Mouse (Mus musculus): ENCODE measurements around the gene Banp. TPM values are rescaled to one million over a fixed set of nuclear protein-coding genes. Genes with fewer than 3 reads are reported as not detected.

The Banp gene
- polyA plus RNA-seq, 1 experiment from 2014 or later = 15.2 TPM

- Histone ChIP-seq H3K4me1 (replicated peaks) (no peaks in the 10 kb centered on the region), H3K4me2 (no peak overlapping the region), H3K27me3 (no peaks in the 10 kb centered on the region), H3K9ac (no peak overlapping the region), H3K36me3 (replicated peaks) (peaks cover 71% of the 10 kb centered on the region), H3K9me3 (replicated peaks) (no peaks in the 10 kb centered on the region), H3K27ac (replicated peaks) (no peak overlapping the region), H3K4me3 (replicated peaks) (no peak overlapping the region)
- ATAC-seq (ENCODE audit: insufficient read depth) = no peak
- 80% methylated on average over 5 of the region's 5 CpGs for WGBS (ENCODE audit: insufficient replicate concordance)
Measured at GRCm38 (mm10) chr8:121987892-121988291, 38.3 kb downstream of the Banp start.

DNA sequence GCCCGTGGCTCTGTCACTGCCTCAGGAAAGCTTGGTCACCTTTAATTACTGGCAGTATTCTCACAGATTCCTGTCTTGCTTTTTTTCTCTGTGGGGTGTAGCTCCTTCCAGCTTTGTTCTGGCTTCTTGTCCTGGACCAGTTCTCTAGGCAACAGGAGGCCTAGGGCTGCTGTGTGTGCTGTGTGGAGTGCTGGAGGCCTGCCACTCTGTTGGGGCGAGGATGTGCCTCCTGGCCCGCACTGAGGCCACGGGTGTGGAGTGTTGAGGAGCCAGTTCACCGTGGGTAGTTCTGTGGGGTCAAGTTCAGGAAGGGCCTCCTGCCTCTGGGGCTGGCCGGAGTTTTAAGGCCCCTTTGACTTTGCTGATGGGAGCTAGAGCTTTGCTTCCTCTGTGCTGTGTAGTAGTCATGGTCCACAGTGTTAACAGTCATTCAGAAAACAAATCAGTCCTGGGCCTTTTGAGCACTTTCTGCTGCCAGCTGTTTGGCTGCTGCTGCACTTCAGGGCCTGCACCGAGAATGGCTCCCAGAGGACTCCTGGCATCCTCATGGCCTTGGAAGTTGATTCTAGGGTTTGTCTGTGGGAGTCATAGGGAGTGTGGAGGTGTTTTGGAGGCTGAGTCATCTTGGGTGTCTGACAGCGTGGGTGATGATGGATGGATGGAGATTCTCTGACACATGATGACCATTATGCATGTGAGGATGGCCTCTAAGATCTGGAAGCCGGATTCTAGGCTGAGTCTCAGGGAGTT, 41.1 kb downstream of the Banp start:
- Histone ChIP-seq H3K4me3 (replicated peaks) (no peak overlapping the region), H3K27ac (replicated peaks) (no peak overlapping the region), H3K9ac (no peak overlapping the region), H3K9me3 (replicated peaks) (no peaks in the 10 kb centered on the region), H3K27me3 (no peaks in the 10 kb centered on the region), H3K36me3 (replicated peaks) (peaks cover 73% of the 10 kb centered on the region), H3K4me1 (replicated peaks) (no peaks in the 10 kb centered on the region), H3K4me2 (no peak overlapping the region)
- 80% methylated on average over 9 of the region's 9 CpGs for WGBS (ENCODE audit: insufficient replicate concordance)
- no peak for ATAC-seq (ENCODE audit: insufficient read depth)

GRCm38 (mm10) chr8:121991611-121992010, 42.1 kb downstream of the Banp start:
- 76% methylated on average over 7 of the region's 7 CpGs for WGBS (ENCODE audit: insufficient replicate concordance)
- no peak overlapping the region for H3K4me2 ChIP-seq
- no peak overlapping the region for H3K27ac ChIP-seq (replicated peaks)
- H3K9me3 ChIP-seq (replicated peaks) = no peaks in the 10 kb centered on the region
- no peak overlapping the region for H3K9ac ChIP-seq
- H3K4me1 ChIP-seq (replicated peaks) = no peaks in the 10 kb centered on the region
- H3K36me3 ChIP-seq (replicated peaks) = peaks cover 74% of the 10 kb centered on the region
- H3K27me3 ChIP-seq = no peaks in the 10 kb centered on the region
- H3K4me3 ChIP-seq (replicated peaks) = no peak overlapping the region
- ATAC-seq (ENCODE audit: insufficient read depth) = no peak

DNA sequence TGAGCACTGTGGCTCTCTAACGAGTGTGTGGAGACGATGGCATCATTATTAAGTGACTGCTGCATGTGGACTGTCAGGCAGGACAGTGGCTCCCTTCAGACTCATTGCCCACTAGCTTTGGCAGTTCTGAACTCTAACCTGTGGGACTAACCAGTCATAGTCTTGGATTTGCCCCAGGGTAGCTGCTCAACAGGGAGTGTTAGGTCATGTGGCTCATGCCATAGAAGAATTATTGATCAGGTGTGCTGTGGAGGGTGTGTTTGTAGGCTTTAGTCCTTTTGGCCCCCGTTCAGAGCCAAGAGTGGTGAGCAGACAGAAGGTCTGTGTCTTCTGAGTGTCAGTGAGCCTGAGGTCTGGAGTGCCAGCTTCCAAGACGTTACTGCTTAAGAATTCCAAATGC, 43.4 kb downstream of the Banp start:
- no peak for ATAC-seq (ENCODE audit: insufficient read depth)
- H3K36me3 ChIP-seq (replicated peaks) = peaks cover 81% of the 10 kb centered on the region
- no peaks in the 10 kb centered on the region for H3K9me3 ChIP-seq (replicated peaks)
- no peak overlapping the region for H3K4me2 ChIP-seq
- H3K4me1 ChIP-seq (replicated peaks) = no peaks in the 10 kb centered on the region
- no peak overlapping the region for H3K4me3 ChIP-seq (replicated peaks)
- no peaks in the 10 kb centered on the region for H3K27me3 ChIP-seq
- H3K27ac ChIP-seq (replicated peaks) = no peak overlapping the region
- no peak overlapping the region for H3K9ac ChIP-seq
- 78% methylated on average over 4 of the region's 4 CpGs for WGBS (ENCODE audit: insufficient replicate concordance)

GRCm38 (mm10) chr8:121995112-121995511, 45.6 kb downstream of the Banp start:
- no peak overlapping the region for H3K9ac ChIP-seq
- WGBS (ENCODE audit: insufficient replicate concordance) = 84% methylated on average over 4 of the region's 4 CpGs
- no peak overlapping the region for H3K4me2 ChIP-seq
- H3K4me3 ChIP-seq (replicated peaks) = no peak overlapping the region
- no peaks in the 10 kb centered on the region for H3K9me3 ChIP-seq (replicated peaks)
- no peaks in the 10 kb centered on the region for H3K4me1 ChIP-seq (replicated peaks)
- ATAC-seq (ENCODE audit: insufficient read depth) = no peak
- peaks cover 85% of the 10 kb centered on the region for H3K36me3 ChIP-seq (replicated peaks)
- H3K27ac ChIP-seq (replicated peaks) = no peak overlapping the region
- H3K27me3 ChIP-seq = no peaks in the 10 kb centered on the region

- Histone ChIP-seq H3K36me3 (replicated peaks) (peaks cover 84% of the 10 kb centered on the region), H3K4me3 (replicated peaks) (no peak overlapping the region), H3K4me1 (replicated peaks) (no peaks in the 10 kb centered on the region), H3K9me3 (replicated peaks) (no peaks in the 10 kb centered on the region), H3K9ac (no peak overlapping the region), H3K4me2 (no peak overlapping the region), H3K27ac (replicated peaks) (no peak overlapping the region), H3K27me3 (no peaks in the 10 kb centered on the region)
- no peak; the same call in 1 of the 2 replicates for ATAC-seq (ENCODE audit: insufficient read depth)
- WGBS (ENCODE audit: insufficient replicate concordance) = 69% methylated on average over 3 of the region's 3 CpGs
Measured at GRCm38 (mm10) chr8:121995895-121996294, 46.3 kb downstream of the Banp start.

GRCm38 (mm10) chr8:121998631-121999030, 49.1 kb downstream of the Banp start:
- whole genome bisulfite sequencing (ENCODE audit: insufficient replicate concordance) = 76% methylated on average over 4 of the region's 4 CpGs
- Histone ChIP-seq H3K9me3 (replicated peaks) (no peaks in the 10 kb centered on the region), H3K4me2 (no peak overlapping the region), H3K4me3 (replicated peaks) (no peak overlapping the region), H3K4me1 (replicated peaks) (no peaks in the 10 kb centered on the region), H3K27me3 (no peaks in the 10 kb centered on the region), H3K9ac (no peak overlapping the region), H3K27ac (replicated peaks) (no peak overlapping the region), H3K36me3 (replicated peaks) (peaks cover 84% of the 10 kb centered on the region)
- ATAC-seq (ENCODE audit: insufficient read depth) = no peak

- H3K4me1 ChIP-seq (replicated peaks) = no peaks in the 10 kb centered on the region
- no peaks in the 10 kb centered on the region for H3K27me3 ChIP-seq
- no peak for ATAC-seq (ENCODE audit: insufficient read depth)
- peaks cover 86% of the 10 kb centered on the region for H3K36me3 ChIP-seq (replicated peaks)
- no peak overlapping the region for H3K4me2 ChIP-seq
- no peak overlapping the region for H3K27ac ChIP-seq (replicated peaks)
- WGBS (ENCODE audit: insufficient replicate concordance) = 73% methylated on average over 5 of the region's 5 CpGs
- no peak overlapping the region for H3K4me3 ChIP-seq (replicated peaks)
- H3K9me3 ChIP-seq (replicated peaks) = no peaks in the 10 kb centered on the region
- no peak overlapping the region for H3K9ac ChIP-seq
Measured at GRCm38 (mm10) chr8:121999211-121999610, 49.7 kb downstream of the Banp start.

GRCm38 (mm10) chr8:122001339-122002115, 52.0 kb downstream of the Banp start:
- H3K9ac ChIP-seq = no peak overlapping the region
- WGBS (ENCODE audit: insufficient replicate concordance) = 88% methylated on average over 15 of the region's 15 CpGs
- H3K4me2 ChIP-seq = no peak overlapping the region
- no peaks in the 10 kb centered on the region for H3K4me1 ChIP-seq (replicated peaks)
- no peak overlapping the region for H3K4me3 ChIP-seq (replicated peaks)
- H3K27me3 ChIP-seq = no peaks in the 10 kb centered on the region
- H3K27ac ChIP-seq (replicated peaks) = no peak overlapping the region
- no peaks in the 10 kb centered on the region for H3K9me3 ChIP-seq (replicated peaks)
- ATAC-seq (ENCODE audit: insufficient read depth) = no peak
- H3K36me3 ChIP-seq (replicated peaks) = peaks cover 94% of the 10 kb centered on the region

DNA sequence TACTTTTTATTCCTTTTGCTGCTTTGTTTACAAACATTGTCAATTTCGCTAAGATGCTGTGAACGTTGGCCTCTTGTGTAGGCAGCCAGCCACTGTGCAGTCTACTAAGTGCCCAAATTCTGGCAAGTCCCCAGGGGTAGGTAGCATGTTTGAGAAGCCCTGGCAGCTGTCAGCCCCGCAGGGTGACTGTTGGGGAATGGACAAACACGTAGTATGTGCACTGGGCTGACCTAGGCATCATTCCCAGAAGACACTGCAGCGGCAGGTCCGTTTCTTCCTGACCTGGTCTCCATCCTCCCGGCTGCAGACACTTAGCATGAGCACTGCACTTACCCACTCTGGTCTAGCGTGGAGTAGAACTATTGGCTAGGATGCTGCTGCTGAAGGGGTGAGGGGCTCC, 54.1 kb downstream of the Banp start:
- Histone ChIP-seq H3K4me1 (replicated peaks) (no peaks in the 10 kb centered on the region), H3K27me3 (no peaks in the 10 kb centered on the region), H3K27ac (replicated peaks) (no peak overlapping the region), H3K36me3 (replicated peaks) (peaks cover 93% of the 10 kb centered on the region), H3K4me3 (replicated peaks) (no peak overlapping the region), H3K9me3 (replicated peaks) (no peaks in the 10 kb centered on the region), H3K9ac (no peak overlapping the region), H3K4me2 (no peak overlapping the region)
- WGBS (ENCODE audit: insufficient replicate concordance) = 78% methylated on average over 8 of the region's 8 CpGs
- no peak for ATAC-seq (ENCODE audit: insufficient read depth)

GRCm38 (mm10) chr8:122004131-122004530, 54.6 kb downstream of the Banp start:
- 84% methylated on average over 5 of the region's 5 CpGs for WGBS (ENCODE audit: insufficient replicate concordance)
- Histone ChIP-seq H3K36me3 (replicated peaks) (peaks cover 93% of the 10 kb centered on the region), H3K9me3 (replicated peaks) (no peaks in the 10 kb centered on the region), H3K27ac (replicated peaks) (no peak overlapping the region), H3K27me3 (no peaks in the 10 kb centered on the region), H3K9ac (no peak overlapping the region), H3K4me3 (replicated peaks) (no peak overlapping the region), H3K4me2 (no peak overlapping the region), H3K4me1 (replicated peaks) (no peaks in the 10 kb centered on the region)
- no peak for ATAC-seq (ENCODE audit: insufficient read depth)
